Mouse (Mus musculus) granulocyte monocyte progenitor cell, adult 5-6 weeks (primary cell): ENCODE measurements around the gene S100pbp. TPM values are rescaled to one million over a fixed set of nuclear protein-coding genes. Genes with fewer than 3 reads are reported as not detected.

Experiments
- ATAC-seq: replicated peaks from 2 replicates; pipeline ENCODE4 v1.8.0; 2016; ENCODE audit warnings: mild to moderate bottlenecking, moderate TSS enrichment, inconsistent platforms; ENCODE audit not compliant: poor library complexity, severe bottlenecking
- total RNA-seq, 2 experiments: library from RNA; stranded (forward) in 1 of 2; stranded (reverse) in 1 of 2; fragments of 200-712, 200-1000 nt in 1 of 2; fragments of >200 nt in 1 of 2; fragmentation: Nextera tagmentation in 1 of 2; gene quantifications; 2 replicates each; pipeline ENCODE4 v1.2.3; 2014 to 2017

The S100pbp gene
- total RNA-seq, 2 experiments from 2014 or later, result 18.3 to 20.8 TPM

DNA sequence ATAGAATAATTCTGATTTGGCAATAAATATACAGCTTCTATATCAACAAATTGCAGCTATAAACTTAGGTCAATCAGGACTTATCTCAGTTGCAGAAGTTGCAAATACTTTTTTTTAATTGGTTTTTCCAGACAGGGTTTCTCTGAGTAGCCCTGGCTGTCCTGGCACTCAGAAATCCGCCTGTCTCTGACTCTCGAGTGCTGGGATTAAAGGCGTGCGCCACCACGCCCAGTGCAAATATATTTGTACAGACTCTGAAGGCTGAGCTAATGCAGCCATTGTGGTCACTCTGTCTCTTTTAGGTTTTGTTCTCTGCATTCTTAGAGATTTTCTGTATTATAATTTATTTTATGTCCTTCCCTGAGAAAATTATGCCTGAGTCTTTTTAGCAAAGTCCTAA, 32.0 kb downstream of the S100pbp start:
- no peak for ATAC-seq

DNA sequence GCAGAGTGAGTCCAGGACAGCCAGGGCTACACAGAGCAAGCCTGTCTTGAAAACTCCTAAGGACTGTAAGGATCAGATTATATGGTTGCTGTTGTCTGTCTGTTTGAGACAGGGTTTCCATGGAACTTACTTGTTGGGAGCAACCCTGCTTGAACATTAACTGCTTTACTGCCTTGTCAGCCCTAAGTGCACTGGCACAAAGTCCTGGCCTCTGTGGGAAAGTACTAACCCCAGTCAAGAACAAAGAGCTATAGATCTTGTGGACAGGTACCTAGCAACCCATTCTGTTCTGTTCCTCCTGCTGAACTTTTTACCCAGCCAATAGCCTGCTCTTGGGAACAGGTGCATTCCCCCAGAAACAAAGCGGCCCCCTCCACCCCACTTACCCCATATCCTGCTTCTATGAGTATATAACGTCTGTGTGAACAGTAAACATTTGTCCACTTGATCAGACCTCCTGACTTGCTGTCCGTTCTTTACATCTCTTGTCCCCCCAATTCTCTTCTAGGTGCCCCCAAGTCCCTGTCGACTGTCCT, 38.2 kb downstream of the S100pbp start:
- no peak for ATAC-seq

DNA sequence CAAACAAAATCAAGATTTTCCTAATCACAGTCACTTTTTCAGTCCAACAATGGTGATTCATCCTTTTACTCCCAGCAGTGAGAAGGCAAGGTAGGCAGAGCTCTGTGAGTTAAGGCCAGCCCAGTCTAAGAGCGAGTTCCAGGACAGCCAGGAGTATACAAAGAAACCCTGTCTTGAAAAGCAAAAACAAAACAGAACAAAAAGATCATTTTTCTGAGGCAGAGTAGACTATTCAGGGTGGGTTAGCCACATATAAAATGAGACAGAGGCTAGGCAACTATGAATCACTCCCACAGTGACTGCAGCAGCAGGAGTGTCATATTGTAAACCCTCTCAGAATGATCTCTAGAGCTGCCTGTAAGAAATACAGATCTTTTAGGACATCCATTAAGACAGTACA, 40.2 kb downstream of the S100pbp start:
- no peak for ATAC-seq

DNA sequence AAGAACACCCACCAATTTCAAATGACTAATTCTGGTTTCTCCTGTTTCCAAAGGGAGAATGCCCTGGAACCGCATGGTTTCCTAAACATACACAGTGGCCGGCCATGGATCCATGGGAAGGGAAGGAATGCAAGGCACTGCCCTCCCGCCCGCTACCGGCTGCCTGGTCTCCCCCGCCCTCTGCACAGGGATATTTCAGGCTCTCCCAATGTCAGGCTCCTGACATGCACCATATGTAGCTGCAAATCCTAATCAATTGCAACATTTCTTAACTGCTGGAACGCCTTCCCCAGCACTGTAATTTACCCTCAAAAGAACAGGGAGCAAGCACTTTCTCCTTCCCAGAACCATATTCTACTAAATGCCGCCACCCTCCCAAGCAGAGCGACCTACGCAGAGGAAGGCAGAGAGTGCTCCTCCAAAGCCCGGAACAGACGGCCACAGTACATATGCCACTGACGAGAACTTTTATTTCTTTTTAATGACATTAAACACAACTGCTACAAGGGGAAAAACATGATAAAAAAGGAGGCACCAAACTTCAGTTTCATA, 41.9 kb downstream of the S100pbp start:
- ATAC-seq, result no peak

DNA sequence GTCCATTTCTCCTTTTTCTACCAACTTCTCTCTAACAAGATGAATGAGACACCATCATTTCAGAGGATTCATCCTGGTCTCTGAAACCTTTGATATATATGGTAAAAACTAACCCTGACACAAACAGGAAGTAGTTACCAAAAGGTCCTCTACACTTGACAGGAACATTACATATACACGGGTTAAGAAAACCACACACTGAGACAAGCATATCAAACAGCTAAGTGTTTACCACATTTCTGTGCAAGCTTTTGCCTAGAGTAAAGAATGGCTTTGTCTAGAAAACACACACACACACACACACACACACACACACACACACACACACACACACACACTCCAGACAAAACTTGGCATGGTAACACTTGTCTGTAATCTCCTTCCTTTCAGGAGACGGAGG, 43.1 kb downstream of the S100pbp start:
- ATAC-seq, result no peak

DNA sequence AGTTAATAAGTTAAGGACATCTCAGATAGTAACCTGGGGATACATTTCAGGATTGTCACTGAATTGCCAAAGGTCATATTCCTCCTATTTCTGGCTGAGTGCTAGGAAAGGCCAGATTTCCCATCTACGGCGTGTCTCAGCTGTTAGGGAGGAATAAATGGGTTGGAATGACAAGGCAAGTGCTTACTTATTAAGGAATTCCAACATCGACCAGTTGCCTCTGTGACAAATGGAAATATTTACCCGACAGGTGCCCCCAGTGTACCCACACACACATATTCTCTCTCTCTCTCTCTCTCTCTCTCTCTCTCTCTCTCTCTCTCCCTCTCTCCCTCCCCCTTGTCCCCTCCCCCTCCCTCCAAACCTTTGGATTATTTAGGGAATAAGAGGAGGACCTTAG, 43.6 kb downstream of the S100pbp start:
- no peak for ATAC-seq

DNA sequence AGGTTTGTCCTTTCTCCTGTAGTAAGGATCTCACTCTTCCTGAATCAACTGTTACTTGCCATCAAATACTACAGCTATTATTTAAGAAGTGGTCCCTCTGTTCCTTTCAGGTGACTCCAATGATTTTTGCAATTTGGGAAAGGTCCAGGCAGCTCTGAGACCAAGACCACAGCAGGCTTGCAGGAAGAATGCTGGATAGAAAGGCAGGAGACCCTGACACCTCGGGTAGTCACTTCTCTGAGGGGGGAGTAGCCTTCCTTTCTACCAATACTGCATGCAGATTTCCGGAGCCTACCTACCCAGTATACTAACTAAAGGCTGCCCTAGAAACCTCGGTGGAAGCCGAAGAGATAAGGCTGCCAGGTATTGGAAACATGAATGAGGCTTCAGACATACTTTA, 44.1 kb downstream of the S100pbp start:
- no peak for ATAC-seq

DNA sequence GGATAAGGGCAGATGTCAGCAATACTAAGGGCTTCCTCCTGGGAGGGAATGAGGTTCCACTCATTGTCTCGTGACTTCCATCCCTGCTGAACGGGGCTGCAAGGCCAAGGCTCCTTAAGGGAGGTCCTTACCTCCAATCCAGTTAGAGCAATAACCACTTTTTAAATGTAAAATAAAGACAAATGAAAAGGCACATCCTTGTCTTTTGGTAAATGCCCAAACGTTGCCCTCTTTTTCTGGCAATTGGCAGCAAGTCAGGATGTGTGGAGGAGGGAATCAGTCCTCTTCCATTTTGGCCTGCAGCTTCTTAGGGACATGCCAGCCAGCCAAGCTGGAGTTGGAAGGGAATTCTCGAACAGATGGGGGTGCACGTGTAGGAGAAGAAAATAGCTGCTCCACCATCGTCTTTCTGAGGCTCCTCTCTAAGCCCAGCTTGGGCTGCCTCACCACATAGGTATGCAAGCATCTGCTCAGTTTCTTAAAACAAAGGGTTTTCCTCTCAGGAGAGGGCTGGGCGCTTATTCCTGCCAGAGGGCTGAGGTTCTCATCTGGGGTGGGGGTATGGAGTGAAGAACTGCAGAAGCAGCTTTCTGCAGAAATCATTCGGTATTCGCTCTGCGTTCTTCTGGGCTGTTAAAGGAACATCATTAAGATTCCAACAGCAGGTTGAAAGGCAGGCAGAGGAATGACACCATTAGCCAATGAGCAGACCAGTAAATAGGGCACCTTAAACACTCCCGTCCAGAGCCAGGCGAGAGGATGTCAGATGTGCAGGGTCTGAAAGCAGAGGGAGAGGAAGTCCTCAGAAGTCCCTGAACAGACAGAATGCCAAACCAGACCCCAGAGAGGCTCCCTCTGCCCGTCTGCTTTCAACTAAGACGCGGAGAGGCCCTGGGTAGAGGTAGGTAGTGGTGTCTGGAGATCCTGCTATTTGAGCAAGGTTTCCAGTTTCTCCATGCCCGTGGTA, 44.8 kb downstream of the S100pbp start:
- no peak for ATAC-seq

DNA sequence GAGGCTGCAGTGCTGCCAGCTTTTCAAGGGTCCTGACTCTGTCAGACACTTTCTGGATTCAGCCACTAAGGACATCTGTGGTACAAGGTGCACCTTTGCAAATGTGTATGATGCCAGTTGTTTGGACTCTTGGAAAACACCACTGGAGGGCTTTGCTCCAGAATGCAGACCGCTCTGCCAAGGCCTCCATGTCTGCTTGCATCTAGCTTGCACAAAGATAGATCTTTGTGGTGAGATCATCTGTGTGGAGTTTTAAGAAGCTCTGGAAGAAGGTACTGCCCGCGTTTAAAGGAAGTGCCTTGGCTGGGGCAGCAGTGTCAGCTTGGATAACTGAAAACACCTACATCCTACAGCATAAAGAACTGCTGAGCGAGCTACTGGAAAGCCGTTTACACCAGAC, 46.0 kb downstream of the S100pbp start:
- ATAC-seq, result no peak

DNA sequence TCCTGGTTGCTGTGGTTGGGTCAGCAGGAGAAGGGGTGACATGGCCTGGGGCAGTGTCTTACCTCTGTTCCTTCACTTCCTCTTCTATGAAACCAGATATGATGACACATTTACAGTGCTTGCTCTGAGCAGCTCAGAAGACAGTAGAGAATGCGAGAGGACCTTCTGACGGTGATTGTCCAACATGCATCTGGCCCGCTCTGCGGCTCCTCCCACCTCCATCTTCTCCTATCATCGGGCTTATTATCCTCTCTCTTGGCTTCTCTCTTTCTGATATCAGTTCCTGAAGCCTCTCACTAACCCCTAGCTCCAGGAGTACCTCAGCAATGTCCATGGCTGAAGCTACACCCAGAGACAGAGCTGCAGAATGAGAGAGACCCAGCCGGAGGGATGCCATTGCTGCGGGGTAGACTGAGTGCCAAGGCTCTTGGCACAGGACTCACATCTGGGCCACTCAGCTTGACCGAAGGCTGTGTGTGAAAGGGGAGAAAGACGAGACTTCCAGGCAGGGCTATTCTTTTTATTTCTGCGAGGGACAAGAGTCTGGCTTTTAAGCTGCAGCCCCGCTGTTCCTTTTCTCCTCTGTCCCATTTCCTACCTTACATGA, 47.0 kb downstream of the S100pbp start:
- peak; percentile 90 for ATAC-seq

DNA sequence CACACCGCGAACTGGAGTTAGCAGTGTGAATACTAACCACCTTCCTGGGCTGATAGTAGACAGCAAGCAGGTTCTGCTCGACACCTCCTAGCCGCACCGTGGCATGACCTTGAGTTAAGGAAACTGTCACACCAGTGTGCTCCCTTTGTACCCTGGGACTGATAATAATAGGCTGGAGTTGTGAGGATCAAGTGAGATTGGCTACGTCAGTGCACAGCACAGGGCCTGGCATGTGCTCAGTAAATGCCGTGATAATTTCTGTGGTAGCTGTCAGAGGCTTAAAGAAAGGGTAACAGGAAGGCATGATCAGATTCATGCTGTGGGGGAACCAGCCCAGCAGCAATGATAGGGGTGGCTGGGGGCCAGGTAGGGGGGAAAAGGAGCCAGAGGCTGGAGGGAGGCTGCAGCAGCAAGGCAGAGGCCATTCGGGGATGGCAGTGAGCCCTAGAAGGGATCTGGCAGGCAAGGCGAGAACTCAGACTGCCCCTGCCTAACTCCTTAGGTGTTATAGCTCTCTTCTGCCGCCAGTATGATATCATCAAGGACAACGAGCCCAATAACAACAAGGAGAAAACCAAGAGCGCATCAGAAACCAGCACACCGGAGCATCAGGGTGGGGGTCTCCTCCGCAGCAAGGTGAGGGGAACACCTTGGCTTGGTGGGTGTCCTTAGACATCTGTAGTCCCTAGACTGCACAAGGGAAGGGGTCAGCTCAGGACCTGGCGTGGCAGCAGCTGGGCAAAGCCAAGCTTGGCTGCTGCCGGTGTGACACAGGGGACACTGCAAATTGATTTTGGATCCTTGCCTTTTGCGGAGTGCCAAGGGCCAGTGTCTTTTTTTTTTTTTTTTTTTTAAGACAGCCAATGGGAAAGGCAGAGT, 47.7 kb downstream of the S100pbp start:
- ATAC-seq, result no peak

DNA sequence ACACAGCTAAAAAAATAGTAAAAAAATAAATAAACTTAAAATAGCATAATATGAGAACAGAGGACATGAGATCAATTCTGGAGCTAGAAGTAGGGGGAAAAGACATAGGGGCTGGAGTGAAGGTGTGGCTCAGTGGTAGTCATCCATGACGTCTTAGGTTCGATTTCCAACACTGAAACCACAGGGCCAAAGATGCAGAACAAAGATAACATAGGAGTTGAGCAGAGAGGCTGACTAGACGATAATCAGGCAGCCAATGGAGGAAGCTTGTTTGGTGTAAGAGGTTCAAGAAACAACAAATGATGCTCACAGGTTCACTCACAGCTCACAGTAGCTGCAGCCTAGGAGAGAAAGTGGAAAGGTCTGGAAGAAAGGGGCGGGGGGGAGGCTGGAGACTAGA, 48.7 kb downstream of the S100pbp start:
- ATAC-seq, result no peak

DNA sequence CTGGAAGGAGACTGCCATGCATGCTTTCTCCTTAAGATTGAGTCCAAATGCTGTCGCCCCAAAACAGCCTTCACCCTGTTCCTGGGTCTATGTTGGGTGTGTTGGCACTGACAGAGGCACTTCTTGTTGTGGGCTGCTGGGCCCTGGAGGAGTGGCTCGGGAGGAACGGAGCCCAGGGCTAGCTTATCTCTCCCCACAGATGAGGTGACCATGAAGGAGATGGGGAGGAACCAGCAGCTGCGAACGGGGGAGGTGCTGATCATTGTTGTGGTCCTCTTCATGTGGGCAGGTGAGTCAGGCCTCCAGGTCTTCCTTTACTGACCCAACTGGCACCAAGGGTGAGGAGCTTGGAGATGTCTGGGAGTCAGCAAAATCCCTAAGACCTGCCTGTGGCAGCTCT, 49.9 kb downstream of the S100pbp start:
- ATAC-seq, result no peak

DNA sequence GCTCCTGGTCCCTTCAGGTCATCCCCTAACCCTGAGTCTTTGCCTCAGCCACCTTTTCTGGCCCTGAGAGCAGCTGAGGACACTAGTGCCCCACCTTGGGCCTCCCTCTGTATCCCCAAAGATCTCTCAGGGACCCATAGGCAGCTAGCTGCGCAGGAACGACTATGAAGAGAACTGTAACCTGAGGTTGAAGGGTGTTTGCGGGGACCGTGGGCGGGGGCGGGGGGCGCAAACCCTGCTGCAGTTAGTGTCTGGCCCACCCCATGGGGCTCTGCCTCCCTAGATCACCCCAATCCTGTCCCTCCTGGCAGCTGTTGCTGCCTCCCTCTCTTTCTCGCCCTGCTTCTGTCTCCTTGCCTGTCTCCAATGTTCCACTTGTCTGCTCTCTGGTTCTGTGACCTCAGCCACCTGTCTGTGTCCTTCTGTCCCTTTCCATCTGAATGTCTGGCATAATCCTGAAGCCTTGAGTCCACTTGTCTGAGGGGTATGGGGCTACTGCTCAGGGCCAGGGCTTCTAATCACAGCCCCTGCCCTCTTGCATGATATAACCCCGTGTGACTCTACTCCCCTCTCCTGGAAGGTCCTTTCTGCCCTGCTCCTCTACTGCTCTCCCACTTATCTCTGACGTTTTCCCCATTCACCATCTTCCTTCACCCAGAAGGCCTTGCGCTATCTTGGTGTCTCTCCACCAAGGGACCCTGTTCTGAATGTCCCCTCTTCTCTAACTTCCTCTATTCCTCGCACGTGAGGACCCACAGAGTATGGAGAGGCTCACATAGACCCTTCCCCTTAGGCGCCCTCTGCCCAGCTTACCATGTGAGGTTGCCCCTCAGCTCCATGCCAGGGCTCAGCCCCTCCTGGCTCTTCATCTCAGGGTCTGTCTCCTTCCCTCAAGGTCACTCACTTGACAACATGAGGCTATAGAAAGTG, 51.9 kb downstream of the S100pbp start:
- ATAC-seq, result no peak

DNA sequence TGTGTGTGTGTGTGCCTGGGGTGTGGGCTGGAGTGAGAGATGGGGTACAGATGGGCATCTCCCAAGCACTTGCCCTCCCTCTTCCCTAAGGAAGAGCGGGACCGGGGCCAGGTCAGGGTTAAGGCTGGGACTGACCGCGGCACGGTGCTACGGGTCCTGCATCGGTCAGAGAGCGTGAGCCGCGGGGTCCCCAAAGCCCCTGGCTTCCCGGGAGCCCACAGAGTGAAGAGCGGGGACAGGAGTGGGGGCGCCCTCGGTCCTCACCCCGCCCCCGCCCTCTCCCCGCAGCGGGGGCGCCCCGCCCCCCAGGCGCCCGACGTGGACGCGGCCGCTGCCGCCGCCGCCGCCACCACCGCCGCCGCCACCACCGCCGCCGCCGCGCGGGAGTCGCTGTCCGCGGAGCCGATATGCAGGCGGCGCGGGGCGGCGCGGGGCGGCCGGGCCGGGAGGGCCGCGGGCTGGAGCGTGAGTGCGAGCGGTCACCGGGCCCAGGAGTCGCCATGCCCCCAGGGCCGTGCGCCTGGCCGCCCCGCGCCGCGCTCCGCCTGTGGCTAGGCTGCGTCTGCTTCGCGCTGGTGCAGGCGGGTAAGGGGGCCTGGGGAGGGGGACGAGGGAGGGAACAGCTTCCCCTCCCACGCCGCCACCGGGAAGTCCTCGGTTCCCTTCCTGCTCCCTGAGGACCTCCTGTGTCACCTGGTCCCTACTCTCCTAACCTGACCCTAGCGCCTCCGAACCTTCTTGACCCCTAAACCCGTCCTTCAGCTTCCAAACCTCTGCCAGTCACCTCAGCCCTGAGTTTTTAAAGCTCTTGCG, 52.7 kb downstream of the S100pbp start, which contains the start of gene Fndc5:
Gene Fndc5 (plus strand): TSS at position 421 of the 813 bp plus-strand sequence.
- ATAC-seq, result no peak; the same call in 1 of the 2 replicates

DNA sequence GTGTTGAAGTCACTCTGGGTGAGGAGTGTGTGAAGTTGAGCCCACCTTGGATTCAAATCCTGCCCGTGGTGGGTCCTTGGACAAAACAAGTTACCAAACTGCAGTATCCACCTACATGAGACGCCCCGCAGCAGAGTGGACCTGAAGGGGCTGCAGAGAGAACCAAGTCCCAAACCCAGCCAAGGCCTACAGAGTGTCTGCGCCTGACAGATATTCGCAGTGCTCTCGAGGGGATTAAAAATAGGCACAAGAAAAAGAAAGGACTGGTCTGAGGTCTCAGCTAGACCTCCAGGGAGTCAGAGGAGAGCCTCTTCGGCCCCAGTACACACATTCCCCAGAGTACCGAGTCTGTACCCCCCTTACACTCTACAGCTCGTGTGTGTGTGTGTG, 53.3 kb downstream of the S100pbp start:
- no peak for ATAC-seq

DNA sequence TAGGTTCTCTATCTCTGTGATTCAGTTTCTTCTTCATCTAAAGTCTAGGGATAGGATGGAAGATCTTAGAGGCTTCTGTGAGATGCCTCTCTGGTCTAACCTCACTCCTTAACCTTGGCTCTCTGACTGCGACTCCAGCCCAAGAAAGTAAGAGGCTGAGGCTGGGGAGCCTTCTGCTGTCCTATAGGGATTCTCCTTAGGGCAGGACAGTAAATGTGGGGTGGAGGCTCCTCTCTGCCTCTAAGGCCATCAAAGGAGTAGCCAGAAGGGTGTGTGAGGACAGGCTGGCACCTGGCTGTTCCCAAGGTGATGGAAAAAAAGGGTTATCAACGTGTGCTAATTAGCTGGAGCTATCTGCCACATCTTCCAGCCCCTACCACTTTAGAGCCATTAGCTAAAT, 53.9 kb downstream of the S100pbp start:
- ATAC-seq, result no peak
